Mouse (Mus musculus): Measurements from ENCODE around the gene Eml1.
"Not testable (repeated sequence)": the region's sequence is repeated elsewhere in the genome, so short reads cannot be mapped to it uniquely, and the experiment has no call there.

Gene Eml1

GRCm38 (mm10) chr12:108478714-108479113 is 108.0 kb downstream of the Eml1 start:
- no peak for DNase-seq (ENCODE audit: low spot score)

GRCm38 (mm10) chr12:108480704-108481365 is 110.1 kb downstream of the Eml1 start:
- no peak for DNase-seq (ENCODE audit: low spot score)

- DNase-seq (ENCODE audit: low spot score) = no peak
Observed at GRCm38 (mm10) chr12:108489076-108489475, 118.3 kb downstream of the Eml1 start.

GRCm38 (mm10) chr12:108489741-108490140 is 119.0 kb downstream of the Eml1 start:
- DNase-seq (ENCODE audit: low spot score) = no peak

GRCm38 (mm10) chr12:108490336-108490735 is 119.6 kb downstream of the Eml1 start:
- DNase-seq (ENCODE audit: low spot score) = no peak

GRCm38 (mm10) chr12:108490954-108491353 is 120.2 kb downstream of the Eml1 start:
- no peak for DNase-seq (ENCODE audit: low spot score)

- peak; percentile 49 for DNase-seq (ENCODE audit: low spot score)
Observed at GRCm38 (mm10) chr12:108494011-108494541, 123.3 kb downstream of the Eml1 start.

GRCm38 (mm10) chr12:108495455-108496235 is 124.9 kb downstream of the Eml1 start:
- no peak for DNase-seq (ENCODE audit: low spot score)

- no peak for DNase-seq (ENCODE audit: low spot score)
Observed at GRCm38 (mm10) chr12:108503064-108503463, 132.3 kb downstream of the Eml1 start.

- no peak for DNase-seq (ENCODE audit: low spot score)
Observed at GRCm38 (mm10) chr12:108503582-108503981, 132.8 kb downstream of the Eml1 start.

- no peak for DNase-seq (ENCODE audit: low spot score)
Observed at GRCm38 (mm10) chr12:108505846-108506245, 135.1 kb downstream of the Eml1 start.

GRCm38 (mm10) chr12:108507046-108507445 is 136.3 kb downstream of the Eml1 start:
- not testable (repeated sequence) for DNase-seq (ENCODE audit: low spot score)

GRCm38 (mm10) chr12:108510571-108510970 is 139.8 kb downstream of the Eml1 start:
- DNase-seq (ENCODE audit: low spot score) = no peak

- peak; percentile 51 for DNase-seq (ENCODE audit: low spot score)
Observed at GRCm38 (mm10) chr12:108511009-108511408, 140.3 kb downstream of the Eml1 start.

- no peak for DNase-seq (ENCODE audit: low spot score)
Observed at GRCm38 (mm10) chr12:108515464-108515863, 144.7 kb downstream of the Eml1 start.

GRCm38 (mm10) chr12:108519374-108519773 is 148.6 kb downstream of the Eml1 start:
- no peak for DNase-seq (ENCODE audit: low spot score)

GRCm38 (mm10) chr12:108529214-108529613 is 158.5 kb downstream of the Eml1 start:
- DNase-seq (ENCODE audit: low spot score) = no peak

- DNase-seq (ENCODE audit: low spot score) = no peak
Observed at GRCm38 (mm10) chr12:108534484-108534883, 163.7 kb downstream of the Eml1 start.

GRCm38 (mm10) chr12:108536461-108536860 is 165.7 kb downstream of the Eml1 start:
- no peak for DNase-seq (ENCODE audit: low spot score)

GRCm38 (mm10) chr12:108541088-108541487 is 170.3 kb downstream of the Eml1 start:
- peak; percentile 33 for DNase-seq (ENCODE audit: low spot score)

- no peak for DNase-seq (ENCODE audit: low spot score)
Observed at GRCm38 (mm10) chr12:108546508-108547153, 175.9 kb downstream of the Eml1 start.

- DNase-seq (ENCODE audit: low spot score) = no peak
Observed at GRCm38 (mm10) chr12:108547251-108547875, 176.6 kb downstream of the Eml1 start.
